Mouse (Mus musculus): ENCODE measurements around the gene Proser2. TPM values are rescaled to one million over a fixed set of nuclear protein-coding genes. Genes with fewer than 3 reads are reported as not detected.
A peak's percentile ranks its signal among the peaks of the same experiment; 100 is the strongest.

The Proser2 gene
- polyA plus RNA-seq (2014; fragmentation: Nextera tagmentation; extraction: Ambion mirVana): 6.2 and 7.7 TPM in 2 replicates

- Histone ChIP-seq H3K27me3 (ENCODE audit: control insufficient read depth, insufficient read depth, low read length) (peaks cover 30% of the 10 kb centered on the region; the same call in 1 of the 2 replicates), H3K4me3 (replicated peaks; ENCODE audit: low read length) (peak within 1 kb of the TSS; percentile 83), H3K27ac (no peak within 1 kb of the TSS), H3K4me2 (replicated peaks) (peak within 1 kb of the TSS; percentile 95), H3K9me3 (ENCODE audit: control insufficient read depth, low read length) (no peaks in the 10 kb centered on the region), H3K9ac (peak within 1 kb of the TSS; percentile 62), H3K36me3 (replicated peaks; ENCODE audit: control insufficient read depth, insufficient read depth) (no peaks in the 10 kb centered on the region), H3K4me1 (replicated peaks; ENCODE audit: control insufficient read depth, insufficient read depth, low read length) (peaks cover 4% of the 10 kb centered on the region)
- DNase-seq (ENCODE audit: low spot score) (peak; percentile 78), ATAC-seq (ENCODE audit: low FRiP score) (peak; percentile 90)
- under 1% methylated on average over 81 of the region's 83 CpGs for WGBS
These were observed at the start of gene Proser2 for GRCm38 (mm10) chr2:6129555-6130355. Gene Proser2 (minus strand): TSS chr2:6130211.

- H3K27me3 ChIP-seq (ENCODE audit: control insufficient read depth, insufficient read depth, low read length): no peaks in the 10 kb centered on the region
- H3K27ac ChIP-seq: no peak overlapping the region
- H3K9ac ChIP-seq: no peak overlapping the region
- no peaks in the 10 kb centered on the region for H3K36me3 ChIP-seq (replicated peaks; ENCODE audit: control insufficient read depth, insufficient read depth)
- H3K4me1 ChIP-seq (replicated peaks; ENCODE audit: control insufficient read depth, insufficient read depth, low read length): no peaks in the 10 kb centered on the region
- DNase-seq (ENCODE audit: low spot score) (no peak), ATAC-seq (ENCODE audit: low FRiP score) (no peak)
- no peak overlapping the region for H3K4me2 ChIP-seq (replicated peaks)
- WGBS: 78% methylated on average over 1 of the region's 1 CpGs
- H3K9me3 ChIP-seq (ENCODE audit: control insufficient read depth, low read length): peaks cover 9% of the 10 kb centered on the region; the same call in 1 of the 2 replicates
- H3K4me3 ChIP-seq (replicated peaks; ENCODE audit: low read length): no peak overlapping the region
These were observed 49.7 kb upstream of the Proser2 start for GRCm38 (mm10) chr2:6179749-6180117.

- 73% methylated on average over 16 of the region's 16 CpGs for WGBS
- Histone ChIP-seq H3K4me2 (replicated peaks) (no peak overlapping the region), H3K9ac (no peak overlapping the region), H3K27ac (no peak overlapping the region), H3K9me3 (ENCODE audit: control insufficient read depth, low read length) (0 out of 2 replicates have a peak, but pooled peaks cover 3% of the 10 kb centered on the region), H3K4me3 (replicated peaks; ENCODE audit: low read length) (no peak overlapping the region), H3K27me3 (ENCODE audit: control insufficient read depth, insufficient read depth, low read length) (no peaks in the 10 kb centered on the region), H3K36me3 (replicated peaks; ENCODE audit: control insufficient read depth, insufficient read depth) (no peaks in the 10 kb centered on the region), H3K4me1 (replicated peaks; ENCODE audit: control insufficient read depth, insufficient read depth, low read length) (no peaks in the 10 kb centered on the region)
- peak; percentile 70; the same call in 1 of the 2 replicates for ATAC-seq (ENCODE audit: low FRiP score)
- DNase-seq (ENCODE audit: low spot score): no peak
These were observed 49.1 kb upstream of the Proser2 start for GRCm38 (mm10) chr2:6178901-6179748.

- H3K27ac ChIP-seq: no peak overlapping the region
- H3K27me3 ChIP-seq (ENCODE audit: control insufficient read depth, insufficient read depth, low read length): no peaks in the 10 kb centered on the region
- H3K4me1 ChIP-seq (replicated peaks; ENCODE audit: control insufficient read depth, insufficient read depth, low read length): no peaks in the 10 kb centered on the region
- no peaks in the 10 kb centered on the region for H3K36me3 ChIP-seq (replicated peaks; ENCODE audit: control insufficient read depth, insufficient read depth)
- no peak for ATAC-seq (ENCODE audit: low FRiP score)
- 64% methylated on average over 3 of the region's 3 CpGs for WGBS
- H3K4me3 ChIP-seq (replicated peaks; ENCODE audit: low read length): no peak overlapping the region
- no peaks in the 10 kb centered on the region for H3K9me3 ChIP-seq (ENCODE audit: control insufficient read depth, low read length)
- no peak overlapping the region for H3K4me2 ChIP-seq (replicated peaks)
- no peak overlapping the region for H3K9ac ChIP-seq
- DNase-seq (ENCODE audit: low spot score): no peak
These were observed 43.0 kb upstream of the Proser2 start for GRCm38 (mm10) chr2:6173013-6173412.

GRCm38 (mm10) chr2:6168560-6168959, 38.5 kb upstream of the Proser2 start:
- WGBS: 88% methylated on average over 2 of the region's 2 CpGs
- Histone ChIP-seq H3K9ac (no peak overlapping the region), H3K4me1 (replicated peaks; ENCODE audit: control insufficient read depth, insufficient read depth, low read length) (no peaks in the 10 kb centered on the region), H3K27me3 (ENCODE audit: control insufficient read depth, insufficient read depth, low read length) (no peaks in the 10 kb centered on the region), H3K9me3 (ENCODE audit: control insufficient read depth, low read length) (no peaks in the 10 kb centered on the region), H3K36me3 (replicated peaks; ENCODE audit: control insufficient read depth, insufficient read depth) (no peaks in the 10 kb centered on the region), H3K4me3 (replicated peaks; ENCODE audit: low read length) (no peak overlapping the region), H3K4me2 (replicated peaks) (no peak overlapping the region), H3K27ac (no peak overlapping the region)
- ATAC-seq (ENCODE audit: low FRiP score): no peak
- no peak for DNase-seq (ENCODE audit: low spot score)

- Histone ChIP-seq H3K4me1 (replicated peaks; ENCODE audit: control insufficient read depth, insufficient read depth, low read length) (no peaks in the 10 kb centered on the region), H3K36me3 (replicated peaks; ENCODE audit: control insufficient read depth, insufficient read depth) (no peaks in the 10 kb centered on the region), H3K4me2 (replicated peaks) (no peak overlapping the region), H3K27me3 (ENCODE audit: control insufficient read depth, insufficient read depth, low read length) (no peaks in the 10 kb centered on the region), H3K9me3 (ENCODE audit: control insufficient read depth, low read length) (no peaks in the 10 kb centered on the region), H3K27ac (no peak overlapping the region), H3K4me3 (replicated peaks; ENCODE audit: low read length) (no peak overlapping the region), H3K9ac (no peak overlapping the region)
- ATAC-seq (ENCODE audit: low FRiP score) (peak; percentile 46; the same call in 1 of the 2 replicates), DNase-seq (ENCODE audit: low spot score) (peak; percentile 91)
- WGBS: 33% methylated on average over 5 of the region's 5 CpGs
These were observed 38.0 kb upstream of the Proser2 start for GRCm38 (mm10) chr2:6167843-6168558.

GRCm38 (mm10) chr2:6165771-6166170, 35.8 kb upstream of the Proser2 start:
- H3K4me2 ChIP-seq (replicated peaks): no peak overlapping the region
- no peak overlapping the region for H3K9ac ChIP-seq
- no peak for DNase-seq (ENCODE audit: low spot score)
- ATAC-seq (ENCODE audit: low FRiP score): no peak
- no peak overlapping the region for H3K4me3 ChIP-seq (replicated peaks; ENCODE audit: low read length)
- no peak overlapping the region for H3K27ac ChIP-seq
- H3K36me3 ChIP-seq (replicated peaks; ENCODE audit: control insufficient read depth, insufficient read depth): no peaks in the 10 kb centered on the region
- 82% methylated on average over 6 of the region's 6 CpGs for WGBS
- no peaks in the 10 kb centered on the region for H3K27me3 ChIP-seq (ENCODE audit: control insufficient read depth, insufficient read depth, low read length)
- no peaks in the 10 kb centered on the region for H3K9me3 ChIP-seq (ENCODE audit: control insufficient read depth, low read length)
- H3K4me1 ChIP-seq (replicated peaks; ENCODE audit: control insufficient read depth, insufficient read depth, low read length): no peaks in the 10 kb centered on the region

GRCm38 (mm10) chr2:6164606-6165290, 34.7 kb upstream of the Proser2 start:
- Histone ChIP-seq H3K27ac (no peak overlapping the region), H3K9me3 (ENCODE audit: control insufficient read depth, low read length) (no peaks in the 10 kb centered on the region), H3K4me3 (replicated peaks; ENCODE audit: low read length) (no peak overlapping the region), H3K4me1 (replicated peaks; ENCODE audit: control insufficient read depth, insufficient read depth, low read length) (no peaks in the 10 kb centered on the region), H3K36me3 (replicated peaks; ENCODE audit: control insufficient read depth, insufficient read depth) (no peaks in the 10 kb centered on the region), H3K9ac (no peak overlapping the region), H3K27me3 (ENCODE audit: control insufficient read depth, insufficient read depth, low read length) (no peaks in the 10 kb centered on the region), H3K4me2 (replicated peaks) (no peak overlapping the region)
- DNase-seq (ENCODE audit: low spot score) (no peak), ATAC-seq (ENCODE audit: low FRiP score) (no peak)
- WGBS: 75% methylated on average over 16 of the region's 16 CpGs

Measured in hindbrain, embryonic 14.5 days (tissue).